Mouse (Mus musculus): ENCODE results near the gene Mylk4.

DNA sequence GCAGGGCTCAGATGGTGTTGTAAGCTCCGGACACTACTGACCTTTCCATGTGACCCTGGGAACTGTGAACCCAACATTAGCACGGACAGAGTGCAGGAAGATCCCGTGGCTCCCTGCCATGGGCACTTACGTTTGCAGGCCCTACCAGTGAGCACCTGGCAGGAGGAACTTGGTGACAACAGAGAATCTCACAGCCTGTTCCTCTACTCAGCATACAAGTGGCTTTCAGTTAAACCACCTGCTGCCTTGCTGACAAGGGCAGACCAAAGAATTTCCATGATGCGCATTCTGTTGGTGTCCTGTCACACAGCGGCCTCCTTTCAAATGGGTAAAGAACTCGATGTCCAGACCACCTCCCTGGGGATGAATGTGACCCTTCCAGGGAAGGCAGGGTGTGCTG lies 19.3 kb downstream of the Mylk4 start:
- TF ChIP-seq POLR2A (IDR thresholded peaks at IDR 0.05; ENCODE audit: borderline replicate concordance, low read depth, low read length), result no peak
- TF ChIP-seq CTCF (IDR thresholded peaks at IDR 0.05; ENCODE audit: low read depth, low read length), result no peak
